Mouse (Mus musculus) MEL (cell line): ENCODE results near the gene Hsd11b2. TPM values are rescaled to one million over a fixed set of nuclear protein-coding genes. Genes with fewer than 3 reads are reported as not detected.

Experiments
- DNase-seq: peaks from one replicate; pipeline ENCODE4 v3.0.0; 2011; ENCODE audit warnings: low read depth, low spot score
- H3K27ac ChIP-seq: 2 replicates; pipeline ENCODE4 v1.5.1; 2012; ENCODE audit warnings: low read depth, mild to moderate bottlenecking, control low read depth, low read length, moderate library complexity; ENCODE audit not compliant: control insufficient read depth
- H3K27me3 ChIP-seq, 2 experiments: fragments of 150-350 bp in 1 of 2; sonication (generic) in 1 of 2; 2 replicates each; pipeline ENCODE4 v1.6.1; 2012; ENCODE audit warnings: low read length in 2 of 2, mild to moderate bottlenecking in 2 of 2, improper control_type of control experiment in 1 of 2, moderate library complexity in 1 of 2; ENCODE audit not compliant: insufficient read depth in 2 of 2, control insufficient read depth in 1 of 2
- H3K36me3 ChIP-seq, 2 experiments: 2 replicates each; pipeline ENCODE4 v1.6.1; 2012 to 2014; ENCODE audit warnings: low read length in 2 of 2, improper control_type of control experiment in 1 of 2, inconsistent platforms in 1 of 2, mild to moderate bottlenecking in 1 of 2; ENCODE audit not compliant: insufficient read depth in 2 of 2, control insufficient read depth in 1 of 2
- H3K4me1 ChIP-seq, 2 experiments: fragments of 150-350 bp in 1 of 2; sonication (generic) in 1 of 2; 2 replicates each; pipeline ENCODE4 v1.6.1; 2012; ENCODE audit warnings: low read length in 2 of 2, improper control_type of control experiment in 1 of 2, mild to moderate bottlenecking in 1 of 2; ENCODE audit not compliant: insufficient read depth in 2 of 2, control insufficient read depth in 1 of 2
- H3K4me3 ChIP-seq, 2 experiments: fragments of 150-350 bp in 1 of 2; sonication (generic) in 1 of 2; 2 replicates each; pipeline ENCODE4 v1.5.1; 2012; ENCODE audit warnings: low read depth in 2 of 2, low read length in 2 of 2, mild to moderate bottlenecking in 2 of 2, moderate library complexity in 2 of 2, control low read depth in 1 of 2, improper control_type of control experiment in 1 of 2; ENCODE audit not compliant: control insufficient read depth in 1 of 2, insufficient read depth in 1 of 2
- H3K79me2 ChIP-seq: 2 replicates; pipeline ENCODE4 v1.6.1; 2012; ENCODE audit warnings: mild to moderate bottlenecking, low read length, moderate library complexity; ENCODE audit not compliant: control insufficient read depth, poor library complexity, insufficient read depth
- H3K9ac ChIP-seq: 2 replicates; pipeline ENCODE4 v1.6.1; 2012; ENCODE audit warnings: low read depth, mild to moderate bottlenecking, control low read depth, low read length, moderate library complexity; ENCODE audit not compliant: control insufficient read depth, poor library complexity, severe bottlenecking
- H3K9me3 ChIP-seq: fragments of 150-350 bp; sonication (generic); replicated peaks from 2 replicates; pipeline ENCODE4 v1.6.1; 2012; ENCODE audit warnings: mild to moderate bottlenecking, low read length, improper control_type of control experiment, moderate library complexity; ENCODE audit not compliant: insufficient read depth
- BHLHE40 ChIP-seq: IDR thresholded peaks from 2 replicates; pipeline ENCODE4 v1.6.1; 2012; ENCODE audit warnings: low read depth, mild to moderate bottlenecking, inconsistent platforms, low read length, improper control_type of control experiment, borderline replicate concordance
- CHD1 ChIP-seq: IDR thresholded peaks from 2 replicates; pipeline ENCODE4 v1.6.1; 2012; ENCODE audit warnings: low read depth, mild to moderate bottlenecking, inconsistent platforms, low read length, improper control_type of control experiment
- ELF1 ChIP-seq: IDR thresholded peaks from 2 replicates; pipeline ENCODE4 v1.6.1; 2014; ENCODE audit warnings: low read depth, mild to moderate bottlenecking, inconsistent platforms, low read length, improper control_type of control experiment, moderate library complexity
- EP300 ChIP-seq, 2 experiments: IDR thresholded peaks; 2 replicates each; pipeline ENCODE4 v1.6.1; 2011; ENCODE audit warnings: improper control_type of control experiment in 2 of 2, low read length in 2 of 2, low read depth in 1 of 2, mild to moderate bottlenecking in 1 of 2
- ETS1 ChIP-seq: IDR thresholded peaks from 2 replicates; pipeline ENCODE4 v1.6.1; 2012; ENCODE audit warnings: low read depth, mild to moderate bottlenecking, inconsistent platforms, low read length, improper control_type of control experiment, moderate library complexity
- HCFC1 ChIP-seq: IDR thresholded peaks from 2 replicates; pipeline ENCODE4 v1.6.1; 2012; ENCODE audit warnings: low read depth, mild to moderate bottlenecking, inconsistent platforms, low read length, improper control_type of control experiment, moderate library complexity
- JUND ChIP-seq: IDR thresholded peaks from 2 replicates; pipeline ENCODE4 v1.6.1; 2011; ENCODE audit warnings: low read depth, mild to moderate bottlenecking, improper control_type of control experiment, low read length
- KAT2A ChIP-seq: conservative IDR thresholded peaks from 2 replicates; pipeline ENCODE4 v1.6.1; 2012; ENCODE audit warnings: low read depth, low read length, improper control_type of control experiment, inconsistent platforms
- MAFK ChIP-seq: IDR thresholded peaks from 2 replicates; pipeline ENCODE4 v1.6.1; 2011; ENCODE audit warnings: low read depth, mild to moderate bottlenecking, low read length, improper control_type of control experiment, borderline replicate concordance
- MAZ ChIP-seq: IDR thresholded peaks from 2 replicates; pipeline ENCODE4 v1.6.1; 2012; ENCODE audit warnings: low read depth, mild to moderate bottlenecking, inconsistent platforms, low read length, improper control_type of control experiment
- MEF2A ChIP-seq: IDR thresholded peaks from 2 replicates; pipeline ENCODE4 v1.6.1; 2014; ENCODE audit warnings: low read depth, mild to moderate bottlenecking, inconsistent platforms, low read length, improper control_type of control experiment; ENCODE audit not compliant: poor library complexity, insufficient replicate concordance, severe bottlenecking; ENCODE audit errors: extremely low read depth
- MXI1 ChIP-seq: IDR thresholded peaks from 2 replicates; pipeline ENCODE4 v1.6.1; 2011; ENCODE audit warnings: mild to moderate bottlenecking, low read depth, low read length, improper control_type of control experiment
- MYC ChIP-seq: IDR thresholded peaks from 2 replicates; pipeline ENCODE4 v1.6.1; 2011; ENCODE audit warnings: low read depth, mild to moderate bottlenecking, low read length, improper control_type of control experiment, moderate library complexity
- NELFE ChIP-seq: IDR thresholded peaks from 2 replicates; pipeline ENCODE4 v1.6.1; 2011; ENCODE audit warnings: low read depth, low read length, improper control_type of control experiment
- NRF1 ChIP-seq: IDR thresholded peaks from 2 replicates; pipeline ENCODE4 v1.6.1; 2014; ENCODE audit warnings: low read depth, mild to moderate bottlenecking, inconsistent platforms, low read length, improper control_type of control experiment, moderate library complexity; ENCODE audit not compliant: poor library complexity, insufficient read depth, severe bottlenecking
- POLR2A ChIP-seq, 2 experiments: IDR thresholded peaks; 2 replicates each; pipeline ENCODE4 v1.6.1; 2011 to 2012; ENCODE audit warnings: low read length in 2 of 2, mild to moderate bottlenecking in 2 of 2, control low read depth in 1 of 2, improper control_type of control experiment in 1 of 2, low read depth in 1 of 2, moderate library complexity in 1 of 2; ENCODE audit not compliant: control insufficient read depth in 1 of 2, insufficient read depth in 1 of 2, poor library complexity in 1 of 2
- RAD21 ChIP-seq: IDR thresholded peaks from 2 replicates; pipeline ENCODE4 v1.6.1; 2011; ENCODE audit warnings: mild to moderate bottlenecking, low read depth, low read length, improper control_type of control experiment
- RCOR1 ChIP-seq: IDR thresholded peaks from 2 replicates; pipeline ENCODE4 v1.6.1; 2012; ENCODE audit warnings: low read depth, mild to moderate bottlenecking, inconsistent platforms, low read length, improper control_type of control experiment
- SIN3A ChIP-seq: IDR thresholded peaks from 2 replicates; pipeline ENCODE4 v1.6.1; 2012; ENCODE audit warnings: low read length, improper control_type of control experiment, inconsistent platforms
- TAL1 ChIP-seq: IDR thresholded peaks from 2 replicates; pipeline ENCODE4 v1.6.1; 2012; ENCODE audit warnings: mild to moderate bottlenecking, inconsistent platforms, low read length, moderate library complexity, mixed read lengths
- TCF12 ChIP-seq: IDR thresholded peaks from 2 replicates; pipeline ENCODE4 v1.6.1; 2014; ENCODE audit warnings: low read depth, mild to moderate bottlenecking, inconsistent platforms, low read length, improper control_type of control experiment, moderate library complexity
- UBTF ChIP-seq: IDR thresholded peaks from 2 replicates; pipeline ENCODE4 v1.6.1; 2012; ENCODE audit warnings: low read depth, mild to moderate bottlenecking, inconsistent platforms, low read length, improper control_type of control experiment, moderate library complexity, borderline replicate concordance; ENCODE audit not compliant: insufficient read depth
- USF1 ChIP-seq: IDR thresholded peaks from 2 replicates; pipeline ENCODE4 v1.6.1; 2014; ENCODE audit warnings: low read depth, mild to moderate bottlenecking, inconsistent platforms, low read length, improper control_type of control experiment, moderate library complexity
- ZC3H11A ChIP-seq: IDR thresholded peaks from 2 replicates; pipeline ENCODE4 v1.6.1; 2012; ENCODE audit warnings: low read depth, mild to moderate bottlenecking, inconsistent platforms, low read length, improper control_type of control experiment
- ZKSCAN1 ChIP-seq: IDR thresholded peaks from 2 replicates; pipeline ENCODE4 v1.6.1; 2012; ENCODE audit warnings: low read depth, mild to moderate bottlenecking, inconsistent platforms, low read length, improper control_type of control experiment, moderate library complexity
- ZNF384 ChIP-seq: IDR thresholded peaks from 2 replicates; pipeline ENCODE4 v1.6.1; 2012; ENCODE audit warnings: low read depth, mild to moderate bottlenecking, inconsistent platforms, low read length, improper control_type of control experiment
- polyA plus RNA-seq, 2 experiments: library from polyadenylated mRNA; stranded (reverse) in 1 of 2; unstranded in 1 of 2; fragments of >175 nt in 1 of 2; fragments of >200 nt in 1 of 2; gene quantifications; 2 replicates each; pipeline versions ENCODE4 v1.2.1 to v1.2.4; 2012; ENCODE audit warnings: low replicate concordance in 2 of 2, low read depth in 1 of 2; ENCODE audit not compliant: insufficient read length in 2 of 2, insufficient read depth in 1 of 2, missing spikeins in 1 of 2
- total RNA-seq: library from RNA; depleted of rRNA; stranded (reverse); fragments of 300-350 nt; gene quantifications from 2 replicates; pipeline ENCODE4 v1.2.3, GENCODE M21; 2012; rRNA removed

Hsd11b2 gene
- total RNA-seq (0.27 TPM in 1 of 2 replicates, not detected in the other), polyA plus RNA-seq (1 to 10 TPM in 1 of 2 experiments, not detected in 1; 2.1 TPM)

GRCm38 (mm10) chr8:105518436-105519313 is at the start of gene Hsd11b2:
Hsd11b2 (plus strand) TSS chr8:105518755.
- Histone ChIP-seq H3K36me3 (peaks cover 0 to 7% of the 10 kb centered on the region in 2 experiments; a peak in 3 of 4 replicates), H3K4me1 (peaks cover 5 to 17% of the 10 kb centered on the region in 2 experiments), H3K27ac (no peak within 1 kb of the TSS), H3K4me3 (peak within 1 kb of the TSS; percentile 63 to 87), H3K9me3 (no peaks in the 10 kb centered on the region), H3K9ac (peak within 1 kb of the TSS; percentile 62), H3K79me2 (no peaks in the 10 kb centered on the region), H3K27me3 (no peaks in the 10 kb centered on the region)
- no peak for TF ChIP-seq ZNF384
- 0 out of 2 replicates have a peak, but pooled peaks have one; percentile 22 for TF ChIP-seq ETS1
- peak; percentile 54 for TF ChIP-seq SIN3A
- no peak for TF ChIP-seq USF1
- TF ChIP-seq ELF1 = peak; percentile 63
- TF ChIP-seq NELFE = peak; percentile 54
- TF ChIP-seq MAZ = peak; percentile 87; the same call in 1 of the 2 replicates
- no peak for TF ChIP-seq HCFC1
- 0 out of 2 replicates have a peak, but pooled peaks have one; percentile 25 for TF ChIP-seq MXI1
- TF ChIP-seq RAD21 = no peak
- TF ChIP-seq TCF12 = peak; percentile 45; the same call in 1 of the 2 replicates
- 0 out of 2 replicates have a peak, but pooled peaks have one; percentile 41 for TF ChIP-seq UBTF
- TF ChIP-seq ZKSCAN1 = no peak
- TF ChIP-seq BHLHE40 = no peak
- 0 out of 2 replicates have a peak, but pooled peaks have one; percentile 11 for TF ChIP-seq ZC3H11A
- TF ChIP-seq MAFK = no peak
- peak; percentile 26 to 48; a peak in 1 of 4 replicates for TF ChIP-seq POLR2A (IDR thresholded peaks at IDR 0.05; ENCODE audit: control insufficient read depth in 1 of 2, insufficient read depth in 1 of 2, low read depth in 1 of 2, low read length in 2 of 2, poor library complexity in 1 of 2)
- DNase-seq = peak; percentile 86

- no peak overlapping the region for H3K9ac ChIP-seq
- H3K9me3 ChIP-seq = no peaks in the 10 kb centered on the region
- TF ChIP-seq USF1 (no peak), TAL1 (no peak), MEF2A (no peak), UBTF (no peak), JUND (no peak), BHLHE40 (no peak), EP300 (IDR thresholded peaks at IDR 0.05; ENCODE audit: low read depth in 1 of 2, low read length in 2 of 2) (no peak), KAT2A (no peak), CHD1 (no peak), NRF1 (no peak), ZNF384 (no peak), RCOR1 (no peak), MAFK (no peak), ZC3H11A (no peak), MYC (no peak), ELF1 (no peak)
- peaks cover 0 to 3% of the 10 kb centered on the region in 2 experiments; a peak in 1 of 4 replicates for H3K4me1 ChIP-seq
- DNase-seq = peak; percentile 20
- H3K27ac ChIP-seq = no peak overlapping the region
- H3K4me3 ChIP-seq = no peak overlapping the region
- H3K36me3 ChIP-seq = no peaks in the 10 kb centered on the region
- H3K79me2 ChIP-seq = no peaks in the 10 kb centered on the region
- H3K27me3 ChIP-seq = no peaks in the 10 kb centered on the region
These were observed 49.4 kb upstream of the Hsd11b2 start for GRCm38 (mm10) chr8:105469041-105469695.
